Mouse (Mus musculus) ES-E14 (cell line): ENCODE results near the gene C2cd4a.

ENCODE experiments used
- CHD2 ChIP-seq: IDR thresholded peaks from 2 replicates; pipeline ENCODE4 v1.6.1; 2014; ENCODE audit warnings: mild to moderate bottlenecking, low read depth, low read length, inconsistent platforms
- HCFC1 ChIP-seq: IDR thresholded peaks from 2 replicates; pipeline ENCODE4 v1.6.1; 2012; ENCODE audit warnings: low read length, inconsistent platforms, borderline replicate concordance; ENCODE audit not compliant: insufficient read depth
- ZC3H11A ChIP-seq: IDR thresholded peaks from 2 replicates; pipeline ENCODE4 v1.6.1; 2012; ENCODE audit warnings: low read depth, mild to moderate bottlenecking, inconsistent platforms, low read length, borderline replicate concordance
- ZNF384 ChIP-seq: IDR thresholded peaks from 2 replicates; pipeline ENCODE4 v1.6.1; 2012; ENCODE audit warnings: low read depth, low read length, inconsistent platforms

GRCm38 (mm10) chr9:67807000-67807399, 25.1 kb downstream of the C2cd4a start:
- TF ChIP-seq ZNF384 (no peak), HCFC1 (no peak), CHD2 (no peak), ZC3H11A (no peak)
